Comparison of ENCODE assay signal across 9 mouse cellular contexts in genomic region chr9:50696851-50697705, GRCm38 (mm10). TPM values are rescaled to one million over a fixed set of nuclear protein-coding genes. Genes with fewer than 3 reads are reported as not detected.
DNase-seq lines count a peak whose midpoint lies in the region; ATAC-seq and TF ChIP-seq lines count a peak whose summit lies in the region.
"Had no signal": no experiment of that assay in that cellular context is flagged by ENCODE, and none has a peak within 500 bp of the region (broad histone marks: within the 10 kb centered on the region; RNA-seq: fewer than 3 reads in every experiment).

No protein-coding gene starts in this region.

- intact Hi-C loops in heart, postnatal 25 days (cut with DNase I): no loop called here
- intact Hi-C loops in left cerebral cortex, postnatal 14 days (cut with DNase I): loop anchor here (5.0 kb wide), 3 partner anchors 35 to 70 kb away; partner anchors contain the start of genes Cryab, Fdxacb1 and Hspb2

- H3K27ac ChIP-seq in heart, embryonic 12.5 days (ENCODE audit: poor library complexity, severe bottlenecking): no peak overlapping the region
- H3K27ac ChIP-seq in hindbrain, embryonic 10.5 days: peak overlapping the region; percentile 88
- peak overlapping the region; percentile 86 for H3K27ac ChIP-seq in midbrain, embryonic 10.5 days (replicated peaks)

- no peak for ATAC-seq in heart, embryonic 12.5 days (ENCODE audit: insufficient number of reproducible peaks, low FRiP score)
- ATAC-seq in granulocyte monocyte progenitor cell, adult 5-6 weeks (replicated peaks; ENCODE audit: poor library complexity, severe bottlenecking): no peak

- TF ChIP-seq POLR2A in brain, embryonic 14.5 days (IDR thresholded peaks at IDR 0.05; ENCODE audit: borderline replicate concordance, extremely low read depth, insufficient read depth, insufficient read length, poor library complexity, severe bottlenecking): no peak

- peak overlapping the region; percentile 100 for H3K4me2 ChIP-seq in heart, embryonic 12.5 days

- H3K27me3 ChIP-seq in heart, embryonic 12.5 days (replicated peaks): peaks cover 18% of the 10 kb centered on the region
- H3K27me3 ChIP-seq in hindbrain, embryonic 10.5 days (ENCODE audit: insufficient read depth, poor library complexity, severe bottlenecking): peaks cover 37% of the 10 kb centered on the region
- H3K27me3 ChIP-seq in midbrain, embryonic 10.5 days (ENCODE audit: low read depth, poor library complexity, severe bottlenecking): peaks cover 54% of the 10 kb centered on the region

- H3K36me3 ChIP-seq in heart, embryonic 12.5 days: peaks cover 3% of the 10 kb centered on the region; the same call in 1 of the 2 replicates
- peaks cover 27% of the 10 kb centered on the region for H3K36me3 ChIP-seq in hindbrain, embryonic 10.5 days
- H3K36me3 ChIP-seq in midbrain, embryonic 10.5 days: peaks cover 14% of the 10 kb centered on the region

- no peaks in the 10 kb centered on the region for H3K9me3 ChIP-seq in heart, embryonic 12.5 days (replicated peaks)
- H3K9me3 ChIP-seq in hindbrain, embryonic 10.5 days: no peaks in the 10 kb centered on the region
- no peaks in the 10 kb centered on the region for H3K9me3 ChIP-seq in midbrain, embryonic 10.5 days (replicated peaks)

- H3K4me3 ChIP-seq in heart, embryonic 12.5 days: peak overlapping the region; percentile 38
- peak overlapping the region; percentile 68 for H3K4me3 ChIP-seq in hindbrain, embryonic 10.5 days
- peak overlapping the region; percentile 72 for H3K4me3 ChIP-seq in midbrain, embryonic 10.5 days

- peak overlapping the region; percentile 56 for H3K9ac ChIP-seq in heart, embryonic 12.5 days

- TF ChIP-seq CTCF in brain, embryonic 14.5 days (IDR thresholded peaks at IDR 0.05; ENCODE audit: borderline replicate concordance, extremely low read depth, insufficient read depth, insufficient read length): no peak

- WGBS in heart, embryonic 12.5 days: 57% methylated on average over 12 of the region's 12 CpGs
- WGBS in hindbrain, embryonic 10.5 days: 39% methylated on average over 12 of the region's 12 CpGs
- WGBS in midbrain, embryonic 10.5 days: 27% methylated on average over 12 of the region's 12 CpGs

- no peak for DNase-seq in heart, postnatal 25 days (ENCODE audit: low spot score)
- peak; percentile 63 for DNase-seq in brain, embryonic 14.5 days (ENCODE audit: low read depth)
- peak; percentile 43 for DNase-seq in hindbrain, embryonic 10.5 days (ENCODE audit: low spot score)
- peak; percentile 67 for DNase-seq in midbrain, embryonic 10.5 days (ENCODE audit: low spot score)
- DNase-seq in spleen, postnatal 10 days (ENCODE audit: low spot score in 2 of 2): no peak
- DNase-seq in left cerebral cortex, postnatal 14 days (ENCODE audit: low spot score in 2 of 2): no peak

- H3K4me1 ChIP-seq in heart, embryonic 12.5 days (replicated peaks): peaks cover 37% of the 10 kb centered on the region
- peaks cover 59% of the 10 kb centered on the region for H3K4me1 ChIP-seq in hindbrain, embryonic 10.5 days (replicated peaks)
- H3K4me1 ChIP-seq in midbrain, embryonic 10.5 days: peaks cover 60% of the 10 kb centered on the region

RNA-seq across cellular contexts. Expression of gene Dlat, which starts 37.5 kb away (rescaled TPM):
- 138 and 147 TPM in 2 replicates for polyA plus RNA-seq in heart, embryonic 12.5 days (2016; fragmentation: Nextera tagmentation; extraction: Ambion mirVana)
- total RNA-seq in heart, postnatal 25 days (2021): 100 to 1,000 TPM; 436 to 450 TPM
- polyA plus RNA-seq in brain, embryonic 14.5 days (2012; rRNA removed): 25.4 and 32.9 TPM in 2 replicates
- 43.9 and 53.9 TPM in 2 replicates for polyA plus RNA-seq in hindbrain, embryonic 10.5 days (2016; fragmentation: Nextera tagmentation; extraction: Ambion mirVana)
- polyA plus RNA-seq in midbrain, embryonic 10.5 days (2016; fragmentation: Nextera tagmentation; extraction: Ambion mirVana): 57.5 and 58.6 TPM in 2 replicates
- total RNA-seq in left cerebral cortex, postnatal 14 days (2021): 100 to 1,000 TPM; 128 to 134 TPM
- total RNA-seq in granulocyte monocyte progenitor cell, adult 5-6 weeks (2014; fragmentation: Nextera tagmentation): 33.9 and 61.3 TPM in 2 replicates
- 30.4 and 48.5 TPM in 2 replicates for total RNA-seq in granulocyte monocyte progenitor cell, adult 5-6 weeks (2017)

RNA-seq across cellular contexts. Expression of gene Dixdc1, which starts 42.2 kb away (rescaled TPM):
- polyA plus RNA-seq in heart, embryonic 12.5 days (2016; fragmentation: Nextera tagmentation; extraction: Ambion mirVana): 9.2 and 10.8 TPM in 2 replicates
- total RNA-seq in heart, postnatal 25 days (2021): 1 to 10 TPM; 2.5 to 5.3 TPM
- polyA plus RNA-seq in brain, embryonic 14.5 days (2012; rRNA removed): 29.9 and 40.6 TPM in 2 replicates
- polyA plus RNA-seq in hindbrain, embryonic 10.5 days (2016; fragmentation: Nextera tagmentation; extraction: Ambion mirVana): 21.4 and 21.8 TPM in 2 replicates
- polyA plus RNA-seq in midbrain, embryonic 10.5 days (2016; fragmentation: Nextera tagmentation; extraction: Ambion mirVana): 20.6 and 21.8 TPM in 2 replicates
- total RNA-seq in left cerebral cortex, postnatal 14 days (2021): 10 to 100 TPM; 72.5 to 79.2 TPM
- total RNA-seq in granulocyte monocyte progenitor cell, adult 5-6 weeks (2014; fragmentation: Nextera tagmentation): 0.11 and 0.82 TPM in 2 replicates
- 0.10 and 0.39 TPM in 2 replicates for total RNA-seq in granulocyte monocyte progenitor cell, adult 5-6 weeks (2017)

RNA-seq across cellular contexts. Expression of gene 2310030G06Rik, which starts 49.3 kb away (rescaled TPM):
- polyA plus RNA-seq in heart, embryonic 12.5 days (2016; fragmentation: Nextera tagmentation; extraction: Ambion mirVana): 9.5 and 13.2 TPM in 2 replicates
- total RNA-seq in heart, postnatal 25 days (2021): 1 to 10 TPM; 1.9 to 2.4 TPM
- polyA plus RNA-seq in brain, embryonic 14.5 days (2012; rRNA removed): 1.2 and 1.7 TPM in 2 replicates
- 1.5 and 2.5 TPM in 2 replicates for polyA plus RNA-seq in hindbrain, embryonic 10.5 days (2016; fragmentation: Nextera tagmentation; extraction: Ambion mirVana)
- polyA plus RNA-seq in midbrain, embryonic 10.5 days (2016; fragmentation: Nextera tagmentation; extraction: Ambion mirVana): 1.4 TPM in 2 replicates
- 1 to 10 TPM; 2.0 to 3.1 TPM for total RNA-seq in left cerebral cortex, postnatal 14 days (2021)
- total RNA-seq in granulocyte monocyte progenitor cell, adult 5-6 weeks (2014; fragmentation: Nextera tagmentation): not detected in 2 replicates
- not detected in 2 replicates for total RNA-seq in granulocyte monocyte progenitor cell, adult 5-6 weeks (2017)
- polyA plus RNA-seq: CD4-positive, CD25-positive, alpha-beta regulatory T cell, adult 4 months had no signal

RNA-seq across cellular contexts. Expression of gene Cryab, which starts 54.0 kb away (rescaled TPM):
- 1,032 and 1,048 TPM in 2 replicates for polyA plus RNA-seq in heart, embryonic 12.5 days (2016; fragmentation: Nextera tagmentation; extraction: Ambion mirVana)
- 1,000 to 10,000 TPM; 2,218 to 2,599 TPM for total RNA-seq in heart, postnatal 25 days (2021)
- 5.7 and 6.1 TPM in 2 replicates for polyA plus RNA-seq in brain, embryonic 14.5 days (2012; rRNA removed)
- polyA plus RNA-seq in hindbrain, embryonic 10.5 days (2016; fragmentation: Nextera tagmentation; extraction: Ambion mirVana): 6.6 and 7.5 TPM in 2 replicates
- 3.6 and 5.9 TPM in 2 replicates for polyA plus RNA-seq in midbrain, embryonic 10.5 days (2016; fragmentation: Nextera tagmentation; extraction: Ambion mirVana)
- 100 to 1,000 TPM in 1 of 2 experiments, 10 to 100 TPM in 1; 90.2 to 105 TPM for total RNA-seq in left cerebral cortex, postnatal 14 days (2021)
- 1.6 TPM in 1 of 2 replicates, not detected in the other for total RNA-seq in granulocyte monocyte progenitor cell, adult 5-6 weeks (2014; fragmentation: Nextera tagmentation)
- total RNA-seq in granulocyte monocyte progenitor cell, adult 5-6 weeks (2017): 2.5 TPM in 1 of 2 replicates, not detected in the other
- polyA plus RNA-seq: CD4-positive, CD25-positive, alpha-beta regulatory T cell, adult 4 months had no signal

RNA-seq across cellular contexts. Expression of gene Hspb2, which starts 55.1 kb away (rescaled TPM):
- polyA plus RNA-seq in heart, embryonic 12.5 days (2016; fragmentation: Nextera tagmentation; extraction: Ambion mirVana): 284 and 285 TPM in 2 replicates
- 100 to 1,000 TPM; 141 to 154 TPM for total RNA-seq in heart, postnatal 25 days (2021)
- polyA plus RNA-seq in brain, embryonic 14.5 days (2012; rRNA removed): 1.3 and 1.8 TPM in 2 replicates
- 0.65 and 0.71 TPM in 2 replicates for polyA plus RNA-seq in hindbrain, embryonic 10.5 days (2016; fragmentation: Nextera tagmentation; extraction: Ambion mirVana)
- 0.33 and 0.60 TPM in 2 replicates for polyA plus RNA-seq in midbrain, embryonic 10.5 days (2016; fragmentation: Nextera tagmentation; extraction: Ambion mirVana)
- 1 to 10 TPM; 2.3 to 2.7 TPM for total RNA-seq in left cerebral cortex, postnatal 14 days (2021)
- not detected in 2 replicates for total RNA-seq in granulocyte monocyte progenitor cell, adult 5-6 weeks (2014; fragmentation: Nextera tagmentation)
- not detected in 2 replicates for total RNA-seq in granulocyte monocyte progenitor cell, adult 5-6 weeks (2017)
- polyA plus RNA-seq: CD4-positive, CD25-positive, alpha-beta regulatory T cell, adult 4 months had no signal

Comparison
In these comparisons a context has a peak if more than half of its experiments do, and no peak if none do; other contexts are left out.
1. DNase-seq: peak in brain, embryonic 14.5 days (single experiment), hindbrain, embryonic 10.5 days (single experiment) and midbrain, embryonic 10.5 days (single experiment); none in heart, postnatal 25 days (single experiment), spleen, postnatal 10 days (0 of 2) and left cerebral cortex, postnatal 14 days (0 of 2).
2. Peak in every context shown above with its lines, with median percentiles within 50 percentile points of each other: H3K4me3 ChIP-seq.